In the genomic region with DNA sequence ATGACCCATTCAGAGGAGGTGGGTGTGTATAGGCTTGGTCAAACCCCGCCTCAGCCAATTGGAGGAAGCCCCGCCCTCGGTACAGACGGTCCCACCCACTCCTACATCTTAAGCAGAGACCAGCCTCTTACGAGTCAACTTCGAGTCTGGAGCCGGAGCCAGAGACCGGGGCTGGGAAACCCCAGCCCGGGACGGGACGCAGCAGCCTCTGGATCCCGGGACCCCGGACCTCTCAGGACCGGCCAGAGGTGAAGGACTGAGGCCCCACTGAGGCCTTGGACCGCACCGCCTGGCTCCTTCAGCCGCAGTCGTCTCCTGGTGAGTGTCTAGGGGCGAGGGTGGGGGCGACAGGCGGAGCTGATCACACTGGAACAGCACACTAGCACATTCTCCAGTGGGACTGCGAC, we compare ENCODE assay signal across 8 mouse cellular contexts. TPM values are rescaled to one million over a fixed set of nuclear protein-coding genes. Genes with fewer than 3 reads are reported as not detected.
A peak's percentile ranks its signal among the peaks of the same experiment; 100 is the strongest.
DNase-seq lines count a peak whose midpoint lies in the region; ATAC-seq lines count a peak whose summit lies in the region.

Gene Vasn, plus strand, starts transcription at position 111 of the 407 bp plus-strand sequence.
Gene Dnaja3, plus strand, starts transcription at position 159 of the 407 bp plus-strand sequence.

- peak within 1 kb of the TSS; percentile 85 for H3K4me3 ChIP-seq in embryonic facial prominence, embryonic 10.5 days
- peak within 1 kb of the TSS; percentile 83 for H3K4me3 ChIP-seq in intestine, embryonic 16.5 days (ENCODE audit: low read length)

- whole genome bisulfite sequencing in embryonic facial prominence, embryonic 10.5 days, result 1% methylated on average over 22 of the region's 22 CpGs
- WGBS in intestine, embryonic 16.5 days, result under 1% methylated on average over 22 of the region's 22 CpGs

- intact Hi-C loops in left cerebral cortex, postnatal 25 days (cut with DNase I), result no loop called here

- peak; percentile 92 for ATAC-seq in intestine, embryonic 16.5 days

- no peaks in the 10 kb centered on the region for H3K9me3 ChIP-seq in embryonic facial prominence, embryonic 10.5 days
- no peaks in the 10 kb centered on the region for H3K9me3 ChIP-seq in intestine, embryonic 16.5 days (ENCODE audit: control insufficient read depth, low read length)

- H3K4me2 ChIP-seq in intestine, embryonic 16.5 days (ENCODE audit: low read depth, low read length), result peak within 1 kb of the TSS; percentile 79

- peak; percentile 68 for DNase-seq in WW6 (ENCODE audit: low read depth, low spot score)
- DNase-seq in embryonic facial prominence, embryonic 10.5 days (ENCODE audit: low spot score), result peak; percentile 91
- DNase-seq in gastrocnemius, postnatal 4 days (ENCODE audit: low spot score in 2 of 2), result peak; percentile 66 to 87
- peak; percentile 68 to 90 for DNase-seq in left cerebral cortex, postnatal 25 days (ENCODE audit: low spot score in 2 of 2)
- peak; percentile 89 for DNase-seq in mesoderm, embryonic 11.5 days (ENCODE audit: low read depth, low spot score)
- peak; percentile 53 for DNase-seq in right cerebral cortex, postnatal 4 days
- DNase-seq in cerebellum, adult 9-10 months, result no peak

- no peaks in the 10 kb centered on the region for H3K27me3 ChIP-seq in embryonic facial prominence, embryonic 10.5 days (replicated peaks; ENCODE audit: low read depth, poor library complexity, severe bottlenecking)
- no peaks in the 10 kb centered on the region for H3K27me3 ChIP-seq in intestine, embryonic 16.5 days (replicated peaks; ENCODE audit: control insufficient read depth, insufficient read depth, low read length)

- H3K27ac ChIP-seq in embryonic facial prominence, embryonic 10.5 days (replicated peaks), result peak within 1 kb of the TSS; percentile 91
- peak within 1 kb of the TSS; percentile 92 for H3K27ac ChIP-seq in intestine, embryonic 16.5 days (ENCODE audit: low read length)

- H3K4me1 ChIP-seq in embryonic facial prominence, embryonic 10.5 days, result peaks cover 70% of the 10 kb centered on the region
- peaks cover 43% of the 10 kb centered on the region for H3K4me1 ChIP-seq in intestine, embryonic 16.5 days (ENCODE audit: control insufficient read depth, insufficient read depth, low read length)

- peaks cover 17% of the 10 kb centered on the region for H3K36me3 ChIP-seq in embryonic facial prominence, embryonic 10.5 days (replicated peaks)
- no peaks in the 10 kb centered on the region for H3K36me3 ChIP-seq in intestine, embryonic 16.5 days (ENCODE audit: control insufficient read depth, insufficient read depth, low read length)

- H3K9ac ChIP-seq in intestine, embryonic 16.5 days (ENCODE audit: low read depth, low read length), result peak within 1 kb of the TSS; percentile 89

RNA-seq across cellular contexts. Expression of gene Vasn, which starts in this region (rescaled TPM):
- 14.4 and 16.2 TPM in 2 replicates for polyA plus RNA-seq in embryonic facial prominence, embryonic 10.5 days (2016; fragmentation: Nextera tagmentation; extraction: Ambion mirVana)
- 10 to 100 TPM; 11.7 to 15.1 TPM for total RNA-seq in gastrocnemius, postnatal 4 days (2021)
- polyA plus RNA-seq in intestine, embryonic 16.5 days (2015; fragmentation: Nextera tagmentation; extraction: Ambion mirVana), result 13.5 and 13.6 TPM in 2 replicates
- 1 to 10 TPM; 7.5 to 9.9 TPM for total RNA-seq in left cerebral cortex, postnatal 25 days (2021)

RNA-seq across cellular contexts. Expression of gene Dnaja3, which starts in this region (rescaled TPM):
- polyA plus RNA-seq in embryonic facial prominence, embryonic 10.5 days (2016; fragmentation: Nextera tagmentation; extraction: Ambion mirVana), result 66.6 and 66.7 TPM in 2 replicates
- total RNA-seq in gastrocnemius, postnatal 4 days (2021), result 10 to 100 TPM; 61.8 to 62.1 TPM
- polyA plus RNA-seq in intestine, embryonic 16.5 days (2015; fragmentation: Nextera tagmentation; extraction: Ambion mirVana), result 90.5 and 92.5 TPM in 2 replicates
- 10 to 100 TPM; 62.2 to 63.3 TPM for total RNA-seq in left cerebral cortex, postnatal 25 days (2021)
